Mouse (Mus musculus): ENCODE measurements around the gene Actl10. TPM values are rescaled to one million over a fixed set of nuclear protein-coding genes. Genes with fewer than 3 reads are reported as not detected.

The Actl10 gene
- polyA plus RNA-seq (2015; fragmentation: Nextera tagmentation; extraction: Ambion mirVana) = 0.59 and 0.88 TPM in 2 replicates

- H3K4me3 ChIP-seq = no peak within 1 kb of the TSS
- peak within 1 kb of the TSS; percentile 14 for H3K9ac ChIP-seq (replicated peaks)
- no peaks in the 10 kb centered on the region for H3K9me3 ChIP-seq
- peaks cover 37% of the 10 kb centered on the region for H3K4me1 ChIP-seq
- 84% methylated on average over 4 of the region's 4 CpGs for WGBS
- H3K27ac ChIP-seq (replicated peaks) = peak within 1 kb of the TSS; percentile 68
- no peaks in the 10 kb centered on the region for H3K36me3 ChIP-seq
- peak within 1 kb of the TSS; percentile 37 for H3K4me2 ChIP-seq (replicated peaks)
- no peak for ATAC-seq (replicated peaks)
- H3K27me3 ChIP-seq = no peaks in the 10 kb centered on the region
Observed at GRCm38 (mm10) chr2:154551476-154551875, at the start of gene Actl10. Actl10 (plus strand) TSS chr2:154551776.

GRCm38 (mm10) chr2:154507076-154507475, 44.5 kb upstream of the Actl10 start:
- Histone ChIP-seq H3K4me2 (replicated peaks) (no peak overlapping the region), H3K27me3 (no peaks in the 10 kb centered on the region), H3K4me1 (peaks cover 20% of the 10 kb centered on the region), H3K9me3 (no peaks in the 10 kb centered on the region), H3K9ac (replicated peaks) (no peak overlapping the region), H3K4me3 (no peak overlapping the region), H3K36me3 (peaks cover 29% of the 10 kb centered on the region), H3K27ac (replicated peaks) (peak overlapping the region; percentile 55)
- 12% methylated on average over 2 of the region's 2 CpGs for WGBS
- ATAC-seq (replicated peaks) = no peak

GRCm38 (mm10) chr2:154507566-154508283, 43.9 kb upstream of the Actl10 start:
- Histone ChIP-seq H3K27ac (replicated peaks) (peak overlapping the region; percentile 55), H3K4me1 (peaks cover 20% of the 10 kb centered on the region), H3K9ac (replicated peaks) (no peak overlapping the region), H3K9me3 (no peaks in the 10 kb centered on the region), H3K27me3 (no peaks in the 10 kb centered on the region), H3K4me3 (no peak overlapping the region), H3K4me2 (replicated peaks) (no peak overlapping the region), H3K36me3 (peaks cover 30% of the 10 kb centered on the region)
- no peak for ATAC-seq (replicated peaks)
- 59% methylated on average over 9 of the region's 9 CpGs for WGBS

GRCm38 (mm10) chr2:154508450-154508849, 43.1 kb upstream of the Actl10 start:
- 82% methylated on average over 4 of the region's 4 CpGs for WGBS
- H3K9ac ChIP-seq (replicated peaks) = no peak overlapping the region
- H3K36me3 ChIP-seq = peaks cover 30% of the 10 kb centered on the region
- no peak overlapping the region for H3K4me2 ChIP-seq (replicated peaks)
- H3K4me3 ChIP-seq = no peak overlapping the region
- H3K27ac ChIP-seq (replicated peaks) = no peak overlapping the region
- H3K4me1 ChIP-seq = peaks cover 20% of the 10 kb centered on the region
- H3K9me3 ChIP-seq = no peaks in the 10 kb centered on the region
- H3K27me3 ChIP-seq = no peaks in the 10 kb centered on the region
- ATAC-seq (replicated peaks) = no peak

- WGBS = 97% methylated on average over 3 of the region's 3 CpGs
- no peak for ATAC-seq (replicated peaks)
- Histone ChIP-seq H3K9ac (replicated peaks) (no peak overlapping the region), H3K27me3 (no peaks in the 10 kb centered on the region), H3K27ac (replicated peaks) (no peak overlapping the region), H3K4me3 (no peak overlapping the region), H3K4me2 (replicated peaks) (no peak overlapping the region), H3K36me3 (peaks cover 30% of the 10 kb centered on the region), H3K4me1 (peaks cover 20% of the 10 kb centered on the region), H3K9me3 (no peaks in the 10 kb centered on the region)
Observed at GRCm38 (mm10) chr2:154510141-154510540, 41.4 kb upstream of the Actl10 start.

GRCm38 (mm10) chr2:154516944-154517343, 34.6 kb upstream of the Actl10 start:
- Histone ChIP-seq H3K4me3 (no peak overlapping the region), H3K4me1 (no peaks in the 10 kb centered on the region), H3K36me3 (peaks cover 26% of the 10 kb centered on the region), H3K27ac (replicated peaks) (no peak overlapping the region), H3K4me2 (replicated peaks) (no peak overlapping the region), H3K9me3 (no peaks in the 10 kb centered on the region), H3K9ac (replicated peaks) (no peak overlapping the region), H3K27me3 (no peaks in the 10 kb centered on the region)
- 91% methylated on average over 3 of the region's 3 CpGs for WGBS
- ATAC-seq (replicated peaks) = no peak

- H3K27me3 ChIP-seq = no peaks in the 10 kb centered on the region
- no peaks in the 10 kb centered on the region for H3K9me3 ChIP-seq
- H3K4me3 ChIP-seq = no peak overlapping the region
- no peak overlapping the region for H3K9ac ChIP-seq (replicated peaks)
- peaks cover 24% of the 10 kb centered on the region for H3K36me3 ChIP-seq
- H3K4me1 ChIP-seq = no peaks in the 10 kb centered on the region
- no peak overlapping the region for H3K4me2 ChIP-seq (replicated peaks)
- no peak for ATAC-seq (replicated peaks)
- WGBS = 91% methylated on average over 5 of the region's 5 CpGs
- no peak overlapping the region for H3K27ac ChIP-seq (replicated peaks)
Observed at GRCm38 (mm10) chr2:154517424-154517823, 34.2 kb upstream of the Actl10 start.

- ATAC-seq (replicated peaks) = no peak
- Histone ChIP-seq H3K4me1 (peaks cover 9% of the 10 kb centered on the region), H3K9ac (replicated peaks) (no peak overlapping the region), H3K27me3 (no peaks in the 10 kb centered on the region), H3K4me2 (replicated peaks) (no peak overlapping the region), H3K36me3 (peaks cover 35% of the 10 kb centered on the region), H3K4me3 (no peak overlapping the region), H3K9me3 (no peaks in the 10 kb centered on the region), H3K27ac (replicated peaks) (no peak overlapping the region)
Observed at GRCm38 (mm10) chr2:154521449-154521848, 30.1 kb upstream of the Actl10 start.

GRCm38 (mm10) chr2:154522334-154522733, 29.2 kb upstream of the Actl10 start:
- Histone ChIP-seq H3K27ac (replicated peaks) (no peak overlapping the region), H3K4me1 (peaks cover 17% of the 10 kb centered on the region), H3K27me3 (no peaks in the 10 kb centered on the region), H3K36me3 (peaks cover 35% of the 10 kb centered on the region), H3K4me2 (replicated peaks) (no peak overlapping the region), H3K4me3 (no peak overlapping the region), H3K9ac (replicated peaks) (no peak overlapping the region), H3K9me3 (no peaks in the 10 kb centered on the region)
- no peak for ATAC-seq (replicated peaks)
- 95% methylated on average over 5 of the region's 5 CpGs for WGBS

GRCm38 (mm10) chr2:154525285-154525684, 26.3 kb upstream of the Actl10 start:
- Histone ChIP-seq H3K4me3 (no peak overlapping the region), H3K9me3 (no peaks in the 10 kb centered on the region), H3K9ac (replicated peaks) (no peak overlapping the region), H3K27me3 (no peaks in the 10 kb centered on the region), H3K36me3 (peaks cover 48% of the 10 kb centered on the region), H3K27ac (replicated peaks) (peak overlapping the region; percentile 62), H3K4me2 (replicated peaks) (no peak overlapping the region), H3K4me1 (peaks cover 18% of the 10 kb centered on the region)
- 66% methylated on average over 2 of the region's 2 CpGs for WGBS
- no peak for ATAC-seq (replicated peaks)

GRCm38 (mm10) chr2:154526531-154526930, 25.0 kb upstream of the Actl10 start:
- H3K9me3 ChIP-seq = no peaks in the 10 kb centered on the region
- peaks cover 18% of the 10 kb centered on the region for H3K4me1 ChIP-seq
- no peaks in the 10 kb centered on the region for H3K27me3 ChIP-seq
- H3K36me3 ChIP-seq = peaks cover 56% of the 10 kb centered on the region
- no peak overlapping the region for H3K4me3 ChIP-seq
- 48% methylated on average over 3 of the region's 3 CpGs for WGBS
- H3K4me2 ChIP-seq (replicated peaks) = no peak overlapping the region
- H3K27ac ChIP-seq (replicated peaks) = peak overlapping the region; percentile 62
- no peak for ATAC-seq (replicated peaks)
- H3K9ac ChIP-seq (replicated peaks) = no peak overlapping the region

GRCm38 (mm10) chr2:154532888-154533287, 18.7 kb upstream of the Actl10 start:
- H3K4me1 ChIP-seq = peaks cover 16% of the 10 kb centered on the region
- H3K9ac ChIP-seq (replicated peaks) = no peak overlapping the region
- H3K27me3 ChIP-seq = no peaks in the 10 kb centered on the region
- H3K4me3 ChIP-seq = no peak overlapping the region
- H3K27ac ChIP-seq (replicated peaks) = peak overlapping the region; percentile 82
- ATAC-seq (replicated peaks) = peak; percentile 57
- 14% methylated on average over 3 of the region's 3 CpGs for WGBS
- H3K4me2 ChIP-seq (replicated peaks) = no peak overlapping the region
- H3K36me3 ChIP-seq = peaks cover 56% of the 10 kb centered on the region
- no peaks in the 10 kb centered on the region for H3K9me3 ChIP-seq
